Mouse (Mus musculus): ENCODE results near the gene Fam187a. TPM values are rescaled to one million over a fixed set of nuclear protein-coding genes. Genes with fewer than 3 reads are reported as not detected.

Gene Fam187a
- polyA plus RNA-seq (2015; fragmentation: Nextera tagmentation; extraction: Ambion mirVana), result not detected in 2 replicates

DNA sequence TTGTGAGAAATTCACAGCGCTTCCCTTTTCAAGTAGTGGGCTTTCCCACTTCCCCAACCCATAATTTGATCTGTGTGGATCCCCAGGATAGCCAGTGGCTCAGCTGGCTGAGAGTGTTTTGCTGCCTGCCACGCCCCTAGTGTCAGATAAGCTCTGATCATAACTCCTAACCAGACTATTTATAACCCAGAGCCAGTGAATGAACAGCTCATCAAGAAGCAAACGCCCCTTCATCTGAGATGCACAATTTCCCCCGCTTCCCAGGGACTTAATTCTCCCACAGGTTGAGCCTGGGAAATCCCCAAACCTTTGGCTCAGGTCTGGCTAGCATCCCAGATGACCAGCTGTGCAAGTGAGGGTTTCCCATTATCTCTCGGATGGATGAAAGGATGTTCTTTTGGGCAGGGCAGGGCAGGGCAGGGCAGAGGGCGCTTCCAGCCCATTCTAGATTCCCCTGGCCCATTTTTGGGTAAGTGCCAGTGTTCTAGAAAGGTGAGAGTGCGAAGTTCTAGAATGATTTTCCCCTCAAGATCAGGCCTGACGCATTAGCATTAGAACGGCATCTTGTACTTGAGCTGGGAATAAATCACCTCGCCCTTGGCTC, at the start of gene Fam187a:
Fam187a (plus strand) TSS at position 554 of the 604 bp plus-strand sequence.
- no peak for ATAC-seq (ENCODE audit: low FRiP score)
- WGBS, result 57% methylated on average over 10 of the region's 10 CpGs

DNA sequence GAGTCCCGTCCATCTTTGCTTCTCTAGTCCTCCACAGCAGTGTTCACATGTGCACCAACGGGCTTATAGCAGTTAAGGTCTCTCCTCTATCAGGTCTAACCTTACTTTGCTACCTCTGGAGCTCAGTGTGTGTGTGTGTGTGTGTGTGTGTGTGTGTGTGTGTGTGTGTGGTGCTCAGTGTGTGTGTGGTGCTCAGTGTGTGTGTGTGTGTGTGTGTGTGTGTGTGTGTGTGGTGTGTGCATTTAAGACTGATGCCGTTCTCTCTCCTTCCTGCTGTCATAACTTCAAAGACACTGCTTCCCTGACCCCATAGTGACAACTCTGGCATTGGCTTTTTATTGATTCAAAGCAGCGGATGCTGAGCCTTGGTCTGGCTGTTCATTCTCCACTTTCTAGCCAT, 49.4 kb upstream of the Fam187a start, which contains the start of gene Higd1b:
Higd1b (plus strand) TSS at position 301 of the 400 bp plus-strand sequence.
- Histone ChIP-seq H3K27ac (replicated peaks) (no peak within 1 kb of the TSS), H3K4me2 (no peak within 1 kb of the TSS), H3K4me1 (no peaks in the 10 kb centered on the region), H3K9me3 (replicated peaks) (no peaks in the 10 kb centered on the region), H3K36me3 (peaks cover 38% of the 10 kb centered on the region), H3K9ac (replicated peaks) (no peak within 1 kb of the TSS), H3K4me3 (replicated peaks) (no peak within 1 kb of the TSS), H3K27me3 (replicated peaks) (no peaks in the 10 kb centered on the region)
- 83% methylated on average over 4 of the region's 4 CpGs for WGBS
- no peak for ATAC-seq (ENCODE audit: low FRiP score)

More for the DNA sequence above, at the start of gene Fam187a:
- Histone ChIP-seq H3K4me3 (replicated peaks) (no peak within 1 kb of the TSS), H3K27me3 (replicated peaks) (peaks cover 22% of the 10 kb centered on the region; the same call in 1 of the 2 replicates), H3K4me2 (no peak within 1 kb of the TSS), H3K36me3 (no peaks in the 10 kb centered on the region), H3K27ac (replicated peaks) (no peak within 1 kb of the TSS), H3K9ac (replicated peaks) (no peak within 1 kb of the TSS), H3K4me1 (peaks cover 24% of the 10 kb centered on the region), H3K9me3 (replicated peaks) (no peaks in the 10 kb centered on the region)

DNA sequence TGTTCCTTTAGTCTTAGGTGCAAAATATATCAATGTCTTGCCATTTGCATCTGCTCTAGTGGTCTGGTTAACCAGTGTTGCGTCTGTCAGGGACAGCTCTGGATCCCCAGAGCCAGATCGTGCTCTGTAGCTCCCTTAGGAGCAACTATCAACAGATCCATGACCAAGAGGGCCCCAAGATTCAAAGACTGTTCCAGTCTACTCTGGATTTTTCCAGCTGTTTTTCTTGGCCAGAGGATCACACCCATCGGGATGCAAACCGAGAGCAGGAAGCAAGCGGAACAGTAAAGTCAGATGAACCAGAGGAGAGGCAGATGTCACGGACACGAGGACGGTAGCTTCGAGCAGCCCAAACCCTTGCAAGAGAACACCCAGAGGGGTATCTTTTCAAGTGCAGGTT, 48.8 kb upstream of the Fam187a start:
- peaks cover 43% of the 10 kb centered on the region for H3K36me3 ChIP-seq
- no peak overlapping the region for H3K9ac ChIP-seq (replicated peaks)
- no peak for ATAC-seq (ENCODE audit: low FRiP score)
- H3K9me3 ChIP-seq (replicated peaks), result no peaks in the 10 kb centered on the region
- H3K27ac ChIP-seq (replicated peaks), result no peak overlapping the region
- no peaks in the 10 kb centered on the region for H3K27me3 ChIP-seq (replicated peaks)
- no peaks in the 10 kb centered on the region for H3K4me1 ChIP-seq
- H3K4me3 ChIP-seq (replicated peaks), result no peak overlapping the region
- WGBS, result 89% methylated on average over 9 of the region's 9 CpGs
- no peak overlapping the region for H3K4me2 ChIP-seq

DNA sequence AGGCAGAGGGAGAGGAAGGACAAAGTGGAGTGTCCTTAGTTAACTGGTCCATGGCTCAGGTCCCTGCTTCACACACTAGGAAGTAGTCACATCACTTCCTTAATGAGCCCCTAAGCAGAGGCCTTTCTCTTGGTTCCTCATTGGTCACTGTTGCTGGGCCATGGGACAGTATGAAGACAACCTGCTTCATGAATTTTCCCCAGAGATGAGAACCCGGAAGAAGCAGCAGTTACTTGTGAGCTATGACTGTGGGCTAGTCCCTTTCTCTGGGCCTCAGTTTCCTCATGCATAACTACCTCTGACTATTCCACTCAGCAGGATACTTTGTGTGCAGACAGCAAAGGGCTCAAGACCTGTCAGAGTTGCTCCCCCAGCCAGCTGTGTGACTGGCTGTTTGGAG, 47.6 kb upstream of the Fam187a start:
- Histone ChIP-seq H3K4me2 (no peak overlapping the region), H3K27me3 (replicated peaks) (no peaks in the 10 kb centered on the region), H3K4me1 (no peaks in the 10 kb centered on the region), H3K9me3 (replicated peaks) (no peaks in the 10 kb centered on the region), H3K4me3 (replicated peaks) (no peak overlapping the region), H3K36me3 (peaks cover 53% of the 10 kb centered on the region), H3K9ac (replicated peaks) (no peak overlapping the region), H3K27ac (replicated peaks) (no peak overlapping the region)
- WGBS, result 100% methylated on average over 1 of the region's 1 CpGs
- no peak for ATAC-seq (ENCODE audit: low FRiP score)

DNA sequence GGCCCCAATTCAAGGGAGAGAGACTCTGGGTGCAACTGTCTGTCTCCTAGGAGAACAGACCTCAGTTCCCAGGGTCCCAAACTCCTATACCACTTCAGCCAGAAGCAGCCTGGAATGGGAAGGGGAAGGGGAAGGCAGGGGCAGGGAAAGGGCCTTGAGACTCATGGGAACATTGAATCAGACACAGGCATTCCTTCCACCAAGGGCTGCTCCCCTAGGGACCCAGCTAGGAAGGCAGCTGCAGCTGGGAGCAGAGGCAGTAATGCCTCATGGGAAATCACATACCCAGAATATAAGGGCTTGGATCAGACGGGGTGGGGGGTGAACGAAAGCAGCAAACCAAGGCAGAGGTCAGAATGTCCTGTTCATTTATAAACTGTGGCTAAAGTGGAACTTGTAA, 46.8 kb upstream of the Fam187a start:
- H3K4me2 ChIP-seq, result no peak overlapping the region
- ATAC-seq (ENCODE audit: low FRiP score), result no peak
- H3K36me3 ChIP-seq, result peaks cover 60% of the 10 kb centered on the region
- no peaks in the 10 kb centered on the region for H3K27me3 ChIP-seq (replicated peaks)
- H3K4me1 ChIP-seq, result no peaks in the 10 kb centered on the region
- no peak overlapping the region for H3K9ac ChIP-seq (replicated peaks)
- H3K4me3 ChIP-seq (replicated peaks), result no peak overlapping the region
- no peak overlapping the region for H3K27ac ChIP-seq (replicated peaks)
- WGBS, result 76% methylated on average over 2 of the region's 2 CpGs
- H3K9me3 ChIP-seq (replicated peaks), result no peaks in the 10 kb centered on the region

DNA sequence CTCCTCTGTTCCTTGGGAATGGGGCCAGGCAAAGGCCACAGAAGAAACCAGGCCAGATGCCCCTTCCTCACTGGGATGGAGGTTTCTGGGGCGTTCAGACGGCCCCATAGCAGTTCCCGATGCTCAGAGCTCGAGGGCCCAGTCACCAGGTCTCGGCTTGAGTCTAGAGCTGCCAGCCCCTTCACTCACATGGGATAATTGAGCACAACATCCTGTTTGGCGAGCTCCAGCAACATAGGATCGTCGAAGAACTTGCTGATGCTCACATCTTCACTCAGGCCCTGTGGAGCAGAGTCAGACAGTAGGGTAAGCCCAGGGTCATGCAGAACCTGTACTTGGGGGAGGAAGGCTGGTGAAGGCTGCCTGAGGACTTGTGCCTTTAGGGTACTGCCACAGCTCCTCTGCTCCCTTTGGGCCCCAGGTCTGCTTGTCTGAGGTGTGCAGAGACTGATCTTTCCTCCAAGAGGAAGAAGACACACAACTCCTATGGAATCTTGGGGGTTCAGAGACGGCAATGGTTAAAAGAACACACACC, 46.3 kb upstream of the Fam187a start:
- no peak overlapping the region for H3K9ac ChIP-seq (replicated peaks)
- no peaks in the 10 kb centered on the region for H3K9me3 ChIP-seq (replicated peaks)
- ATAC-seq (ENCODE audit: low FRiP score), result no peak
- no peaks in the 10 kb centered on the region for H3K27me3 ChIP-seq (replicated peaks)
- H3K27ac ChIP-seq (replicated peaks), result no peak overlapping the region
- no peak overlapping the region for H3K4me3 ChIP-seq (replicated peaks)
- no peaks in the 10 kb centered on the region for H3K4me1 ChIP-seq
- H3K4me2 ChIP-seq, result no peak overlapping the region
- H3K36me3 ChIP-seq, result peaks cover 66% of the 10 kb centered on the region
- WGBS, result 89% methylated on average over 9 of the region's 9 CpGs

DNA sequence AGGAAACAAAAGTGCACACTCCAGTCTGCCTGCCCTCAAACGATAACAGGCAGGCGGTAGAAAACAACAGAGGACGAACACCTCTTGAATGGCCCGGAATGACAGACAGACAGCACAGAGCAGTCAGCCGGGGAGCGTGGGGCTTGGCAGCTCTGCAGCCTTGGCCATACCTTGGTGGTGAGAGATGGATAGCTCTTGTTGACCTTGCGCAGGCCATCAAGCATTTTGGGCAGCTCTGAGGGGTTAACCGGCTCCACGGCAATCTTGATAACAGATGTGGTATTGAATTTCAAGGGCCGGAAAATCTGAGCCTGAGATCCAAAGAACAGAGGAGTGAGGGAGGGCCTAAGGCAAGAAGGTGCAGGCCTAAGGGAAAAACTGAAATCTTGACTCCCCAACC, 39.0 kb upstream of the Fam187a start:
- Histone ChIP-seq H3K27me3 (replicated peaks) (no peaks in the 10 kb centered on the region), H3K9ac (replicated peaks) (no peak overlapping the region), H3K9me3 (replicated peaks) (no peaks in the 10 kb centered on the region), H3K36me3 (peaks cover 98% of the 10 kb centered on the region), H3K4me3 (replicated peaks) (no peak overlapping the region), H3K4me2 (no peak overlapping the region), H3K27ac (replicated peaks) (no peak overlapping the region), H3K4me1 (no peaks in the 10 kb centered on the region)
- ATAC-seq (ENCODE audit: low FRiP score), result no peak
- WGBS, result 94% methylated on average over 10 of the region's 10 CpGs

DNA sequence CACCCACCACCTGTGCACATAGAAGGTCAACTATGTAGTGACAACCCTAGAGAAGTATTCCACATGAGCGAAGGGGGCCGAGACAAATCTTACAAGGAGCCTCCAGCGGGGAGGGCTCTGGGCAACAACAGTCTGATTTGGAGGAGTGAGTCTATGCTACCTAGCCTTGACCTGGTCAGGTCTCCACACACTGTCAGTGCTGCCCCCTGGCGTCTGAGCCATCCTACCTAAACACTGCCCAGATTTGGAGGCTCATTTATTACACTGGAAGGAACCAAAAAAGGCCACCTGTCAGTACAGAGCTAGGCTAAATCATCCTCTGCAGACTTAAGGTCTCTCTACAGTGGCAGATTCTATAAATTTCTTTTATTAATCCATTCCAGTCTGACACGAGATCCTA, 33.1 kb upstream of the Fam187a start:
- no peak overlapping the region for H3K4me3 ChIP-seq (replicated peaks)
- H3K9ac ChIP-seq (replicated peaks), result no peak overlapping the region
- H3K4me1 ChIP-seq, result no peaks in the 10 kb centered on the region
- 68% methylated on average over 5 of the region's 5 CpGs for WGBS
- no peaks in the 10 kb centered on the region for H3K27me3 ChIP-seq (replicated peaks)
- H3K36me3 ChIP-seq, result peaks cover 92% of the 10 kb centered on the region
- no peaks in the 10 kb centered on the region for H3K9me3 ChIP-seq (replicated peaks)
- no peak for ATAC-seq (ENCODE audit: low FRiP score)
- no peak overlapping the region for H3K27ac ChIP-seq (replicated peaks)
- no peak overlapping the region for H3K4me2 ChIP-seq

DNA sequence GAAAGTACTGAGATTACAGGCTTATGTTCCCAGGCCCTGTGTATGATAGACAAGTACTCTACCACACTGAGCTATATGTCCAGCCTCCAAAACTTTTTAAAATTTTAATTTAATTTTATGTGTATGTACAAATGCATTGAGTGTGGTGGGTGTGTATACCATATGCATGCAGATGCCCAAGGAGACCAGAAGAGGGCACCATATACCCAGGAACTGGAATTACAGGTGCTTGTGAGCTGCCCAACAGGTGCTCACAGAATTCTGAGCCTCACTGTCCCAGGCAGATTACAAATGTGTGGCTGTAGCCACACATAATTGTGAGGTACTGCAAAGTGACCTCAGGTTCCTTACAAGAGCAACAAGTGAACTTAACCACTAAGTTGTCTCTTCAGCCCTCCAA, 31.2 kb upstream of the Fam187a start:
- Histone ChIP-seq H3K4me1 (no peaks in the 10 kb centered on the region), H3K27ac (replicated peaks) (no peak overlapping the region), H3K4me2 (no peak overlapping the region), H3K36me3 (peaks cover 92% of the 10 kb centered on the region), H3K9ac (replicated peaks) (no peak overlapping the region), H3K27me3 (replicated peaks) (no peaks in the 10 kb centered on the region), H3K4me3 (replicated peaks) (no peak overlapping the region), H3K9me3 (replicated peaks) (no peaks in the 10 kb centered on the region)
- no peak for ATAC-seq (ENCODE audit: low FRiP score)

DNA sequence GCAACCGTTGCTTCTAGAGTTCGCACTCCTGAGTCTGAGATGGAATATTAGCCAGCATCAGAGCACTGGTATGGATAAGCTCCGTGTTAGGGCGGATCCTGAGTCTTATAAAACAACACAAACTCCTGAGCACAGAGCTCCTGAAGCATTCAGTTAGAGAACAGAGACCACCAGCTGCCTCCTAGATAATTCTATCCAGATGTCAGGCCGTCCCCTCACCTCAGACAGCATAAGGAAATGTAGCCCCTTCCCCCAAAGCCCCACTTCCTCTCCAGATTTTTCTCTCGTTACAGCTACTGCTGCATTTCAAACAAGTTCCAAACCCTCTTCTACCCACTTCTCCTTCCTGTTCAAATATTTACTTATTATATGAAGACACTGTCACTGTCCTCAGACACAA, 29.0 kb upstream of the Fam187a start:
- Histone ChIP-seq H3K4me1 (no peaks in the 10 kb centered on the region), H3K9ac (replicated peaks) (no peak overlapping the region), H3K9me3 (replicated peaks) (no peaks in the 10 kb centered on the region), H3K27ac (replicated peaks) (no peak overlapping the region), H3K27me3 (replicated peaks) (no peaks in the 10 kb centered on the region), H3K36me3 (peaks cover 92% of the 10 kb centered on the region), H3K4me2 (no peak overlapping the region), H3K4me3 (replicated peaks) (no peak overlapping the region)
- WGBS, result 89% methylated on average over 6 of the region's 6 CpGs
- no peak for ATAC-seq (ENCODE audit: low FRiP score)

DNA sequence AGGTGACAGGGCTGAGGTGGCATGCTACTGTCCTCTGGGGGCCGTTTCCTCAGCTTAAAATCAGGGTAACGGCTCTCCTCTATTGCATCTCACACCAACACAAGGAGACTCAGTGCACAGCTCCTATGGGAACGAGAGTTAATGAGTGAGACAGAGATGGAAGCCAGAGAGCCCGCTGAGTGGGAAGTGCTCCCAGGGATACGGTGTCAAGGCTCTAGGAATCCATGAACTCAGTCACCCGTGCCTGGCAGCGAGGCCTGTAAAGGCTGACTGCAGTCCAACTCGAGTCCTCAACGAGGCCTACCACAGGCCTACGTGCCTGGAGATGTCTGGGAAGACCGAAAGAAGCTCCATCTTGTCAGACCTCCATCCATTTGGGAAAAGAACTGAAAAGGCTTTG, 26.0 kb upstream of the Fam187a start:
- Histone ChIP-seq H3K27me3 (replicated peaks) (no peaks in the 10 kb centered on the region), H3K4me3 (replicated peaks) (no peak overlapping the region), H3K4me1 (no peaks in the 10 kb centered on the region), H3K27ac (replicated peaks) (peak overlapping the region; percentile 37; the same call in 1 of the 2 replicates), H3K4me2 (no peak overlapping the region), H3K9ac (replicated peaks) (no peak overlapping the region), H3K9me3 (replicated peaks) (no peaks in the 10 kb centered on the region), H3K36me3 (peaks cover 90% of the 10 kb centered on the region)
- no peak for ATAC-seq (ENCODE audit: low FRiP score)
- 71% methylated on average over 11 of the region's 11 CpGs for WGBS

DNA sequence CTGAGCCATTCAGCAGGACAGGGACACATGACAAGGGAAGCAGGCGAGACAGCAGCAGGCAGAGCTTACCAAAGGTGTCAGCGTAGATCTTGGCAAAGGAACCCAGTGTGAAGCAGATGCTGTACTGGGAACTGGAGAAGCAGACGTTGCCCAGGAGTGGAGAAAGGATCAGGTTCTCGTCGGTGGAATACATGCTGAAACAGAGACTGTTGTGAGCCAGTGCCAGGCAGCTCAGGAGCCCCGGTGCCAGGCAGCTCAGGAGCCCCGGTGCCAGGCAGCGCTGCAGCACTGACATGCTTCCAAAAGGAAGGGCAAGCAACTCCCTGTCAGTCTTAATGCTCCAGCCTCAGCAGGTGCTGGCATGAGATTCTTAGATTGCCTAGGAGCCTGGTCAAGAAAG, 25.0 kb upstream of the Fam187a start:
- Histone ChIP-seq H3K27ac (replicated peaks) (no peak overlapping the region), H3K9me3 (replicated peaks) (no peaks in the 10 kb centered on the region), H3K4me1 (no peaks in the 10 kb centered on the region), H3K9ac (replicated peaks) (no peak overlapping the region), H3K4me3 (replicated peaks) (no peak overlapping the region), H3K4me2 (no peak overlapping the region), H3K36me3 (peaks cover 87% of the 10 kb centered on the region), H3K27me3 (replicated peaks) (no peaks in the 10 kb centered on the region)
- 87% methylated on average over 8 of the region's 8 CpGs for WGBS
- no peak for ATAC-seq (ENCODE audit: low FRiP score)
